Mouse (Mus musculus) myocyte (in vitro differentiated cells): ENCODE measurements around the gene Sertad3.

Source experiments
- POLR2A ChIP-seq: IDR thresholded peaks from one replicate; pipeline ENCODE4 v1.6.1; 2011; ENCODE audit warnings: low read depth, mild to moderate bottlenecking, control low read depth, moderate library complexity; ENCODE audit not compliant: insufficient read length
- POLR2AphosphoS2 ChIP-seq: IDR thresholded peaks from one replicate; pipeline ENCODE4 v1.6.1; 2011; ENCODE audit warnings: low read depth, control low read depth; ENCODE audit not compliant: insufficient read length

DNA sequence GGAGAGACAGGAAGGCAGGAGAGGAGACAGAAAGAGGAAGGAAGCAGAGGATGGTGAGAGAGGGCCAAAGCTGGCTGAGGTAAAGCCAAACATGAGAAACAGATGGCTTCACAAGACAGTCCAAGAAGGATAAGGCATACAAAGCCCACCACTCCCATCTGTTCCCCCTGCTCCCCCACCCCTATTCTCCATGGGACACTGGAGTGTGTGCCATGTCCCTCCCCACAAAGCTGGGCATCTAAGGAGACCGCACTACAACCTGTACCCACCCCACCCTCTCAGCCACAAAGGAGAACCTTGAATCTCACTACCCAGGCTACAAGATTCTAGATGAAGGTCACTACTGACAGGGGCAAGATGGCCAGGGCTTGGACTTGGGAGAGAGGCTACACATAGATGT lies 46.2 kb upstream of the Sertad3 start:
- TF ChIP-seq POLR2A: no peak
- TF ChIP-seq POLR2AphosphoS2: no peak
